Mouse (Mus musculus) neural tube, embryonic 12.5 days (tissue): ENCODE data around the gene Kif1c. TPM values are rescaled to one million over a fixed set of nuclear protein-coding genes. Genes with fewer than 3 reads are reported as not detected.
A peak's percentile ranks its signal among the peaks of the same experiment; 100 is the strongest.

Experiments used
- ATAC-seq: fragments of 200-750 bp; cut with Nextera tagmentation; 2 replicates; pipeline ENCODE4 v1.8.0; 2017; ENCODE audit warnings: low read depth, mild to moderate bottlenecking, moderate TSS enrichment, moderate library complexity; ENCODE audit not compliant: low FRiP score
- H3K27ac ChIP-seq: fragments of 300-500 bp; sonication (generic); 2 replicates; pipeline ENCODE4 v1.5.1; 2016
- H3K27me3 ChIP-seq: fragments of 300-500 bp; sonication (generic); replicated peaks from 2 replicates; pipeline ENCODE4 v1.6.1; 2016; ENCODE audit warnings: mild to moderate bottlenecking
- H3K36me3 ChIP-seq: fragments of 300-500 bp; sonication (generic); 2 replicates; pipeline ENCODE4 v1.6.1; 2016; ENCODE audit warnings: mild to moderate bottlenecking
- H3K4me1 ChIP-seq: fragments of 300-500 bp; sonication (generic); 2 replicates; pipeline ENCODE4 v1.6.1; 2016
- H3K4me2 ChIP-seq: fragments of 300-500 bp; sonication (generic); replicated peaks from 2 replicates; pipeline ENCODE4 v1.6.1; 2016; ENCODE audit warnings: mild to moderate bottlenecking
- H3K4me3 ChIP-seq: fragments of 300-500 bp; sonication (generic); 2 replicates; pipeline ENCODE4 v1.5.1; 2016
- H3K9ac ChIP-seq: fragments of 300-500 bp; sonication (generic); 2 replicates; pipeline ENCODE4 v1.6.1; 2016; ENCODE audit warnings: mild to moderate bottlenecking
- H3K9me3 ChIP-seq: fragments of 300-500 bp; sonication (generic); 2 replicates; pipeline ENCODE4 v1.6.1; 2016; ENCODE audit warnings: mild to moderate bottlenecking
- WGBS: fragments of 180-500 bp; shearing (Covaris S2); methylation state at CpG from one replicate; pipeline ENCODE4 v1.1.7; 2016; 5-methylcytosine and 5-hydroxymethylcytosine counted together
- polyA plus RNA-seq: library from polyadenylated mRNA; unstranded; fragments of >200 nt; fragmentation: Nextera tagmentation; extraction: Ambion mirVana; gene quantifications from 2 replicates; pipeline ENCODE4 v1.2.1, GENCODE M21; 2016

Gene Kif1c
- polyA plus RNA-seq, 1 experiment from 2014 or later: 2.3 TPM

- Histone ChIP-seq H3K4me3 (no peak overlapping the region), H3K4me2 (0 out of 2 replicates have a peak overlapping the region, but pooled peaks have one; percentile 14), H3K36me3 (peaks cover 51% of the 10 kb centered on the region), H3K9ac (0 out of 2 replicates have a peak overlapping the region, but pooled peaks have one; percentile 18), H3K4me1 (peaks cover 13% of the 10 kb centered on the region), H3K27ac (no peak overlapping the region), H3K9me3 (no peaks in the 10 kb centered on the region), H3K27me3 (no peaks in the 10 kb centered on the region)
- WGBS: 23% methylated on average over 11 of the region's 11 CpGs
- ATAC-seq: peak; percentile 78
These were observed 18.3 kb upstream of the Kif1c start for GRCm38 (mm10) chr11:70681897-70682581.

GRCm38 (mm10) chr11:70683640-70684039 lies 16.7 kb upstream of the Kif1c start:
- WGBS: 94% methylated on average over 5 of the region's 5 CpGs
- Histone ChIP-seq H3K36me3 (peaks cover 48% of the 10 kb centered on the region), H3K9me3 (no peaks in the 10 kb centered on the region), H3K27me3 (no peaks in the 10 kb centered on the region), H3K4me3 (no peak overlapping the region; the same call in 1 of the 2 replicates), H3K4me1 (peaks cover 20% of the 10 kb centered on the region), H3K9ac (no peak overlapping the region), H3K4me2 (no peak overlapping the region), H3K27ac (no peak overlapping the region)
- ATAC-seq: no peak

GRCm38 (mm10) chr11:70686901-70687566 lies 13.3 kb upstream of the Kif1c start:
- Histone ChIP-seq H3K4me3 (peak overlapping the region; percentile 78), H3K4me1 (peaks cover 20% of the 10 kb centered on the region), H3K36me3 (peaks cover 34% of the 10 kb centered on the region), H3K9me3 (no peaks in the 10 kb centered on the region), H3K27me3 (no peaks in the 10 kb centered on the region), H3K27ac (peak overlapping the region; percentile 55; the same call in 1 of the 2 replicates), H3K9ac (peak overlapping the region; percentile 82), H3K4me2 (peak overlapping the region; percentile 91)
- ATAC-seq: peak; percentile 69
- 4% methylated on average over 16 of the region's 16 CpGs for WGBS

GRCm38 (mm10) chr11:70687601-70688199 lies 12.6 kb upstream of the Kif1c start, which contains the start of gene Camta2:
Gene Camta2 (minus strand): TSS chr11:70688105.
- H3K4me3 ChIP-seq: peak within 1 kb of the TSS; percentile 78
- peak within 1 kb of the TSS; percentile 55; the same call in 1 of the 2 replicates for H3K27ac ChIP-seq
- H3K27me3 ChIP-seq: no peaks in the 10 kb centered on the region
- H3K4me1 ChIP-seq: peaks cover 13% of the 10 kb centered on the region
- peak; percentile 86 for ATAC-seq
- no peaks in the 10 kb centered on the region for H3K9me3 ChIP-seq
- peak within 1 kb of the TSS; percentile 91 for H3K4me2 ChIP-seq
- H3K9ac ChIP-seq: peak within 1 kb of the TSS; percentile 82
- peaks cover 28% of the 10 kb centered on the region for H3K36me3 ChIP-seq
- under 1% methylated on average over 55 of the region's 55 CpGs for WGBS

GRCm38 (mm10) chr11:70688372-70688771 lies 12.0 kb upstream of the Kif1c start:
- ATAC-seq: no peak
- peaks cover 12% of the 10 kb centered on the region for H3K4me1 ChIP-seq

GRCm38 (mm10) chr11:70689578-70689977 lies 10.8 kb upstream of the Kif1c start:
- H3K4me2 ChIP-seq: no peak overlapping the region
- WGBS: 67% methylated on average over 4 of the region's 4 CpGs
- H3K4me3 ChIP-seq: no peak overlapping the region
- no peak overlapping the region for H3K27ac ChIP-seq
- peaks cover 11% of the 10 kb centered on the region; the same call in 1 of the 2 replicates for H3K36me3 ChIP-seq
- H3K9ac ChIP-seq: no peak overlapping the region
- ATAC-seq: no peak
- H3K4me1 ChIP-seq: peaks cover 12% of the 10 kb centered on the region
- no peaks in the 10 kb centered on the region for H3K27me3 ChIP-seq
- no peaks in the 10 kb centered on the region for H3K9me3 ChIP-seq

More at GRCm38 (mm10) chr11:70688372-70688771, 12.0 kb upstream of the Kif1c start:
- 9% methylated on average over 8 of the region's 8 CpGs for WGBS
- no peaks in the 10 kb centered on the region for H3K27me3 ChIP-seq
- H3K9ac ChIP-seq: peak overlapping the region; percentile 82
- H3K4me3 ChIP-seq: peak overlapping the region; percentile 78
- no peak overlapping the region; the same call in 1 of the 2 replicates for H3K27ac ChIP-seq
- H3K36me3 ChIP-seq: peaks cover 23% of the 10 kb centered on the region
- H3K4me2 ChIP-seq: peak overlapping the region; percentile 91
- no peaks in the 10 kb centered on the region for H3K9me3 ChIP-seq

GRCm38 (mm10) chr11:70693504-70693903 lies 6.8 kb upstream of the Kif1c start:
- Histone ChIP-seq H3K9ac (no peak overlapping the region), H3K27me3 (no peaks in the 10 kb centered on the region), H3K36me3 (no peaks in the 10 kb centered on the region), H3K4me1 (peaks cover 5% of the 10 kb centered on the region), H3K4me2 (no peak overlapping the region), H3K27ac (no peak overlapping the region), H3K4me3 (no peak overlapping the region), H3K9me3 (no peaks in the 10 kb centered on the region)
- WGBS: 72% methylated on average over 3 of the region's 3 CpGs
- no peak for ATAC-seq

- no peak for ATAC-seq
- no peak overlapping the region for H3K27ac ChIP-seq
- H3K36me3 ChIP-seq: no peaks in the 10 kb centered on the region
These were observed 3.0 kb upstream of the Kif1c start for GRCm38 (mm10) chr11:70697376-70697775.

GRCm38 (mm10) chr11:70699051-70699450 lies 1.3 kb upstream of the Kif1c start:
- no peak overlapping the region for H3K4me2 ChIP-seq
- WGBS: 71% methylated on average over 2 of the region's 2 CpGs
- H3K4me3 ChIP-seq: no peak overlapping the region
- H3K9ac ChIP-seq: no peak overlapping the region
- no peak overlapping the region for H3K27ac ChIP-seq
- ATAC-seq: no peak
- peaks cover 22% of the 10 kb centered on the region for H3K4me1 ChIP-seq
- no peaks in the 10 kb centered on the region for H3K27me3 ChIP-seq
- H3K36me3 ChIP-seq: peaks cover 10% of the 10 kb centered on the region
- H3K9me3 ChIP-seq: no peaks in the 10 kb centered on the region

More at GRCm38 (mm10) chr11:70697376-70697775, 3.0 kb upstream of the Kif1c start:
- H3K9me3 ChIP-seq: no peaks in the 10 kb centered on the region
- H3K4me2 ChIP-seq: no peak overlapping the region
- peaks cover 19% of the 10 kb centered on the region for H3K4me1 ChIP-seq
- H3K9ac ChIP-seq: no peak overlapping the region
- H3K27me3 ChIP-seq: no peaks in the 10 kb centered on the region
- 75% methylated on average over 3 of the region's 3 CpGs for WGBS
- no peak overlapping the region for H3K4me3 ChIP-seq

GRCm38 (mm10) chr11:70700613-70701012 lies 265 bp downstream of the Kif1c start:
- Histone ChIP-seq H3K4me3 (peak overlapping the region; percentile 82), H3K4me1 (peaks cover 22% of the 10 kb centered on the region), H3K27ac (0 out of 2 replicates have a peak overlapping the region, but pooled peaks have one; percentile 76), H3K27me3 (no peaks in the 10 kb centered on the region), H3K9ac (peak overlapping the region; percentile 89), H3K36me3 (peaks cover 25% of the 10 kb centered on the region), H3K4me2 (peak overlapping the region; percentile 75), H3K9me3 (no peaks in the 10 kb centered on the region)
- WGBS: under 1% methylated on average over 34 of the region's 34 CpGs
- peak; percentile 52 for ATAC-seq

GRCm38 (mm10) chr11:70701221-70701955 lies 1.0 kb downstream of the Kif1c start:
- peak overlapping the region; percentile 89 for H3K9ac ChIP-seq
- peak overlapping the region; percentile 75 for H3K4me2 ChIP-seq
- H3K4me1 ChIP-seq: peaks cover 22% of the 10 kb centered on the region
- H3K36me3 ChIP-seq: peaks cover 33% of the 10 kb centered on the region
- ATAC-seq: no peak
- H3K4me3 ChIP-seq: peak overlapping the region; percentile 82
- no peaks in the 10 kb centered on the region for H3K27me3 ChIP-seq
- 9% methylated on average over 10 of the region's 10 CpGs for WGBS
- no peak overlapping the region; the same call in 1 of the 2 replicates for H3K27ac ChIP-seq
- no peaks in the 10 kb centered on the region for H3K9me3 ChIP-seq
